Mouse (Mus musculus): ENCODE measurements at regions not wholly inside any gene's neighbourhood (a gene's known extent, or its start where the extent isn't known, plus 50 kb on each side); places are given as distances from the start of the nearest gene placed in this dataset.

GRCm38 (mm10) chr16:52858441-52859209, 404.8 kb upstream of the Alcam start:
- Histone ChIP-seq H3K4me2 (replicated peaks; ENCODE audit: low read depth) (no peak overlapping the region), H3K4me1 (replicated peaks; ENCODE audit: control insufficient read depth, insufficient read depth) (no peaks in the 10 kb centered on the region), H3K27ac (replicated peaks) (no peak overlapping the region), H3K4me3 (ENCODE audit: low read depth, low read length) (no peak overlapping the region), H3K9ac (ENCODE audit: low read length) (no peak overlapping the region), H3K36me3 (ENCODE audit: control insufficient read depth, insufficient read depth, low read length) (no peaks in the 10 kb centered on the region), H3K9me3 (ENCODE audit: control insufficient read depth, low read length) (no peaks in the 10 kb centered on the region), H3K27me3 (ENCODE audit: control insufficient read depth, insufficient read depth, low read length) (no peaks in the 10 kb centered on the region)
- ATAC-seq (ENCODE audit: low FRiP score, low TSS enrichment) (no peak), DNase-seq (ENCODE audit: low spot score) (no peak)
- TF ChIP-seq CTCF (IDR thresholded peaks at IDR 0.05; ENCODE audit: low read depth) (no peak), EP300 (optimal IDR thresholded peaks at IDR 0.05) (no peak)
- WGBS = 34% methylated on average over 8 of the region's 8 CpGs

- H3K27ac ChIP-seq (replicated peaks) = no peak overlapping the region
- H3K4me3 ChIP-seq (ENCODE audit: low read depth, low read length) = no peak overlapping the region
- no peaks in the 10 kb centered on the region for H3K4me1 ChIP-seq (replicated peaks; ENCODE audit: control insufficient read depth, insufficient read depth)
- DNase-seq (ENCODE audit: low spot score) (no peak), ATAC-seq (ENCODE audit: low FRiP score, low TSS enrichment) (no peak)
- H3K36me3 ChIP-seq (ENCODE audit: control insufficient read depth, insufficient read depth, low read length) = no peaks in the 10 kb centered on the region
- TF ChIP-seq EP300 (optimal IDR thresholded peaks at IDR 0.05) (no peak), CTCF (IDR thresholded peaks at IDR 0.05; ENCODE audit: low read depth) (no peak)
- no peak overlapping the region for H3K9ac ChIP-seq (ENCODE audit: low read length)
- 87% methylated on average over 2 of the region's 2 CpGs for WGBS
- H3K4me2 ChIP-seq (replicated peaks; ENCODE audit: low read depth) = no peak overlapping the region
- H3K27me3 ChIP-seq (ENCODE audit: control insufficient read depth, insufficient read depth, low read length) = no peaks in the 10 kb centered on the region
- no peaks in the 10 kb centered on the region for H3K9me3 ChIP-seq (ENCODE audit: control insufficient read depth, low read length)
These were observed 397.3 kb upstream of the Alcam start for GRCm38 (mm10) chr16:52851129-52851528.

- H3K4me3 ChIP-seq (ENCODE audit: low read depth, low read length) = no peak overlapping the region
- DNase-seq (ENCODE audit: low spot score) = no peak
- ATAC-seq (ENCODE audit: low FRiP score, low TSS enrichment) = no peak
- no peak overlapping the region for H3K4me2 ChIP-seq (replicated peaks; ENCODE audit: low read depth)
- no peaks in the 10 kb centered on the region for H3K36me3 ChIP-seq (ENCODE audit: control insufficient read depth, insufficient read depth, low read length)
- H3K9ac ChIP-seq (ENCODE audit: low read length) = no peak overlapping the region
- no peaks in the 10 kb centered on the region for H3K9me3 ChIP-seq (ENCODE audit: control insufficient read depth, low read length)
- 81% methylated on average over 1 of the region's 1 CpGs for WGBS
- H3K27me3 ChIP-seq (ENCODE audit: control insufficient read depth, insufficient read depth, low read length) = no peaks in the 10 kb centered on the region
- H3K4me1 ChIP-seq (replicated peaks; ENCODE audit: control insufficient read depth, insufficient read depth) = no peaks in the 10 kb centered on the region
- no peak for TF ChIP-seq EP300 (optimal IDR thresholded peaks at IDR 0.05)
- no peak for TF ChIP-seq CTCF (IDR thresholded peaks at IDR 0.05; ENCODE audit: low read depth)
- H3K27ac ChIP-seq (replicated peaks) = no peak overlapping the region
These were observed 365.1 kb upstream of the Alcam start for GRCm38 (mm10) chr16:52818976-52819375.

- H3K27me3 ChIP-seq (ENCODE audit: control insufficient read depth, insufficient read depth, low read length) = no peaks in the 10 kb centered on the region
- H3K4me2 ChIP-seq (replicated peaks; ENCODE audit: low read depth) = no peak overlapping the region
- DNase-seq (ENCODE audit: low spot score) (no peak), ATAC-seq (ENCODE audit: low FRiP score, low TSS enrichment) (no peak)
- H3K4me1 ChIP-seq (replicated peaks; ENCODE audit: control insufficient read depth, insufficient read depth) = no peaks in the 10 kb centered on the region
- no peaks in the 10 kb centered on the region for H3K36me3 ChIP-seq (ENCODE audit: control insufficient read depth, insufficient read depth, low read length)
- no peaks in the 10 kb centered on the region for H3K9me3 ChIP-seq (ENCODE audit: control insufficient read depth, low read length)
- 75% methylated on average over 3 of the region's 3 CpGs for WGBS
- no peak for TF ChIP-seq EP300 (optimal IDR thresholded peaks at IDR 0.05)
- no peak for TF ChIP-seq CTCF (IDR thresholded peaks at IDR 0.05; ENCODE audit: low read depth)
- no peak overlapping the region for H3K9ac ChIP-seq (ENCODE audit: low read length)
- no peak overlapping the region for H3K4me3 ChIP-seq (ENCODE audit: low read depth, low read length)
- H3K27ac ChIP-seq (replicated peaks) = no peak overlapping the region
These were observed 357.3 kb upstream of the Alcam start for GRCm38 (mm10) chr16:52811219-52811618.

- no peak for ATAC-seq (ENCODE audit: low FRiP score, low TSS enrichment)
- no peak for TF ChIP-seq EP300 (optimal IDR thresholded peaks at IDR 0.05)
- TF ChIP-seq CTCF (IDR thresholded peaks at IDR 0.05; ENCODE audit: low read depth) = no peak
- no peaks in the 10 kb centered on the region for H3K4me1 ChIP-seq (replicated peaks; ENCODE audit: control insufficient read depth, insufficient read depth)
- no peaks in the 10 kb centered on the region for H3K36me3 ChIP-seq (ENCODE audit: control insufficient read depth, insufficient read depth, low read length)
- no peak overlapping the region for H3K27ac ChIP-seq (replicated peaks)
- no peaks in the 10 kb centered on the region for H3K9me3 ChIP-seq (ENCODE audit: control insufficient read depth, low read length)
- no peak for DNase-seq (ENCODE audit: low spot score)
- H3K4me2 ChIP-seq (replicated peaks; ENCODE audit: low read depth) = no peak overlapping the region
- H3K9ac ChIP-seq (ENCODE audit: low read length) = no peak overlapping the region
- H3K4me3 ChIP-seq (ENCODE audit: low read depth, low read length) = no peak overlapping the region
- H3K27me3 ChIP-seq (ENCODE audit: control insufficient read depth, insufficient read depth, low read length) = no peaks in the 10 kb centered on the region
These were observed 350.5 kb upstream of the Alcam start for GRCm38 (mm10) chr16:52804365-52804764.

- Histone ChIP-seq H3K36me3 (ENCODE audit: control insufficient read depth, insufficient read depth, low read length) (no peaks in the 10 kb centered on the region), H3K4me1 (replicated peaks; ENCODE audit: control insufficient read depth, insufficient read depth) (no peaks in the 10 kb centered on the region), H3K4me2 (replicated peaks; ENCODE audit: low read depth) (no peak overlapping the region), H3K9ac (ENCODE audit: low read length) (no peak overlapping the region), H3K27me3 (ENCODE audit: control insufficient read depth, insufficient read depth, low read length) (no peaks in the 10 kb centered on the region), H3K27ac (replicated peaks) (no peak overlapping the region), H3K9me3 (ENCODE audit: control insufficient read depth, low read length) (no peaks in the 10 kb centered on the region), H3K4me3 (ENCODE audit: low read depth, low read length) (no peak overlapping the region)
- ATAC-seq (ENCODE audit: low FRiP score, low TSS enrichment) (no peak), DNase-seq (ENCODE audit: low spot score) (no peak)
- 56% methylated on average over 4 of the region's 4 CpGs for WGBS
- TF ChIP-seq CTCF (IDR thresholded peaks at IDR 0.05; ENCODE audit: low read depth) = no peak
- TF ChIP-seq EP300 (optimal IDR thresholded peaks at IDR 0.05) = no peak
These were observed 346.0 kb upstream of the Alcam start for GRCm38 (mm10) chr16:52799715-52800392.
